Mouse (Mus musculus) midbrain, embryonic 13.5 days (tissue): ENCODE results near the gene Atrip. TPM values are rescaled to one million over a fixed set of nuclear protein-coding genes. Genes with fewer than 3 reads are reported as not detected.

Source experiments
- ATAC-seq: fragments of 200-750 bp; cut with Nextera tagmentation; 2 replicates; pipeline ENCODE4 v1.8.0; 2017; ENCODE audit warnings: mild to moderate bottlenecking, moderate TSS enrichment, moderate library complexity
- H3K27ac ChIP-seq: fragments of 300-500 bp; sonication (generic); 2 replicates; pipeline ENCODE4 v1.5.1; 2015; ENCODE audit warnings: inconsistent platforms, mild to moderate bottlenecking, moderate library complexity
- H3K27me3 ChIP-seq: fragments of 300-500 bp; sonication (generic); 2 replicates; pipeline ENCODE4 v1.6.1; 2015; ENCODE audit warnings: mild to moderate bottlenecking, inconsistent platforms
- H3K36me3 ChIP-seq: fragments of 300-500 bp; sonication (generic); 2 replicates; pipeline ENCODE4 v1.6.1; 2015; ENCODE audit warnings: mild to moderate bottlenecking, inconsistent platforms
- H3K4me1 ChIP-seq: fragments of 300-500 bp; sonication (generic); replicated peaks from 2 replicates; pipeline ENCODE4 v1.6.1; 2015; ENCODE audit warnings: inconsistent platforms
- H3K4me2 ChIP-seq: fragments of 300-500 bp; sonication (generic); replicated peaks from 2 replicates; pipeline ENCODE4 v1.6.1; 2015; ENCODE audit warnings: moderate library complexity, mild to moderate bottlenecking, inconsistent platforms
- H3K4me3 ChIP-seq: fragments of 300-500 bp; sonication (generic); replicated peaks from 2 replicates; pipeline ENCODE4 v1.5.1; 2015; ENCODE audit warnings: mild to moderate bottlenecking, inconsistent platforms
- H3K9ac ChIP-seq: fragments of 300-500 bp; sonication (generic); replicated peaks from 2 replicates; pipeline ENCODE4 v1.6.1; 2015; ENCODE audit warnings: mild to moderate bottlenecking, inconsistent platforms
- H3K9me3 ChIP-seq: fragments of 300-500 bp; sonication (generic); 2 replicates; pipeline ENCODE4 v1.6.1; 2016; ENCODE audit warnings: mild to moderate bottlenecking, inconsistent platforms
- WGBS: fragments of 180-500 bp; shearing (Covaris S2); methylation state at CpG from one replicate; pipeline ENCODE4 v1.1.7; 2015; 5-methylcytosine and 5-hydroxymethylcytosine counted together
- polyA plus RNA-seq: library from polyadenylated mRNA; unstranded; fragments of >200 nt; fragmentation: Nextera tagmentation; extraction: Ambion mirVana; gene quantifications from 2 replicates; pipeline ENCODE4 v1.2.1, GENCODE M21; 2015

Gene Atrip
- polyA plus RNA-seq, 1 experiment from 2014 or later = 31.0 TPM

- Histone ChIP-seq H3K4me2 (no peak overlapping the region), H3K27me3 (no peaks in the 10 kb centered on the region), H3K36me3 (peaks cover 100% of the 10 kb centered on the region), H3K9me3 (no peaks in the 10 kb centered on the region), H3K4me3 (no peak overlapping the region), H3K4me1 (no peaks in the 10 kb centered on the region), H3K27ac (no peak overlapping the region), H3K9ac (no peak overlapping the region)
- no peak for ATAC-seq
- WGBS = 95% methylated on average over 11 of the region's 11 CpGs
Measured at GRCm38 (mm10) chr9:109110240-109110639, 36.3 kb upstream of the Atrip start.

GRCm38 (mm10) chr9:109107341-109107740, 33.4 kb upstream of the Atrip start:
- H3K9me3 ChIP-seq = no peaks in the 10 kb centered on the region
- H3K4me3 ChIP-seq = no peak overlapping the region
- no peaks in the 10 kb centered on the region for H3K27me3 ChIP-seq
- H3K27ac ChIP-seq = no peak overlapping the region
- peaks cover 11% of the 10 kb centered on the region for H3K4me1 ChIP-seq
- ATAC-seq = no peak
- H3K4me2 ChIP-seq = no peak overlapping the region
- H3K36me3 ChIP-seq = peaks cover 100% of the 10 kb centered on the region
- 83% methylated on average over 6 of the region's 6 CpGs for WGBS
- H3K9ac ChIP-seq = no peak overlapping the region

GRCm38 (mm10) chr9:109105648-109106047, 31.7 kb upstream of the Atrip start:
- 98% methylated on average over 12 of the region's 12 CpGs for WGBS
- Histone ChIP-seq H3K9ac (no peak overlapping the region; the same call in 1 of the 2 replicates), H3K27ac (no peak overlapping the region), H3K4me3 (no peak overlapping the region), H3K27me3 (no peaks in the 10 kb centered on the region), H3K4me1 (peaks cover 14% of the 10 kb centered on the region), H3K4me2 (no peak overlapping the region), H3K9me3 (no peaks in the 10 kb centered on the region), H3K36me3 (peaks cover 100% of the 10 kb centered on the region)
- ATAC-seq = no peak

- Histone ChIP-seq H3K36me3 (peaks cover 100% of the 10 kb centered on the region), H3K27ac (no peak overlapping the region), H3K9me3 (no peaks in the 10 kb centered on the region), H3K4me1 (peaks cover 15% of the 10 kb centered on the region), H3K9ac (no peak overlapping the region), H3K4me2 (no peak overlapping the region), H3K27me3 (no peaks in the 10 kb centered on the region), H3K4me3 (no peak overlapping the region)
- ATAC-seq = peak; percentile 32; the same call in 1 of the 2 replicates
- WGBS = 82% methylated on average over 12 of the region's 12 CpGs
Measured at GRCm38 (mm10) chr9:109105011-109105410, 31.1 kb upstream of the Atrip start.

- 94% methylated on average over 9 of the region's 9 CpGs for WGBS
- H3K9ac ChIP-seq = peak overlapping the region; percentile 28; the same call in 1 of the 2 replicates
Measured at GRCm38 (mm10) chr9:109104083-109104482, 30.2 kb upstream of the Atrip start.

GRCm38 (mm10) chr9:109103250-109103649, 29.3 kb upstream of the Atrip start:
- Histone ChIP-seq H3K9ac (no peak overlapping the region), H3K4me1 (peaks cover 32% of the 10 kb centered on the region), H3K4me3 (no peak overlapping the region), H3K4me2 (no peak overlapping the region), H3K27ac (no peak overlapping the region), H3K36me3 (peaks cover 97% of the 10 kb centered on the region), H3K27me3 (no peaks in the 10 kb centered on the region), H3K9me3 (no peaks in the 10 kb centered on the region)
- no peak for ATAC-seq
- 81% methylated on average over 7 of the region's 7 CpGs for WGBS

More at GRCm38 (mm10) chr9:109104083-109104482, 30.2 kb upstream of the Atrip start:
- H3K4me2 ChIP-seq = no peak overlapping the region
- no peak overlapping the region for H3K4me3 ChIP-seq
- H3K27ac ChIP-seq = no peak overlapping the region
- peaks cover 100% of the 10 kb centered on the region for H3K36me3 ChIP-seq
- H3K27me3 ChIP-seq = no peaks in the 10 kb centered on the region
- H3K9me3 ChIP-seq = no peaks in the 10 kb centered on the region
- H3K4me1 ChIP-seq = peaks cover 24% of the 10 kb centered on the region
- no peak for ATAC-seq

- no peak overlapping the region for H3K4me2 ChIP-seq
- no peak overlapping the region for H3K4me3 ChIP-seq
- H3K27me3 ChIP-seq = no peaks in the 10 kb centered on the region
- H3K9me3 ChIP-seq = no peaks in the 10 kb centered on the region
- 92% methylated on average over 3 of the region's 3 CpGs for WGBS
- H3K9ac ChIP-seq = peak overlapping the region; percentile 19; the same call in 1 of the 2 replicates
- no peak for ATAC-seq
- no peak overlapping the region for H3K27ac ChIP-seq
- H3K4me1 ChIP-seq = peaks cover 39% of the 10 kb centered on the region
- peaks cover 90% of the 10 kb centered on the region for H3K36me3 ChIP-seq
Measured at GRCm38 (mm10) chr9:109102541-109102940, 28.6 kb upstream of the Atrip start.

- Histone ChIP-seq H3K9me3 (no peaks in the 10 kb centered on the region), H3K27me3 (no peaks in the 10 kb centered on the region), H3K4me2 (no peak overlapping the region), H3K27ac (no peak overlapping the region), H3K9ac (no peak overlapping the region), H3K4me1 (peaks cover 45% of the 10 kb centered on the region), H3K36me3 (peaks cover 84% of the 10 kb centered on the region), H3K4me3 (no peak overlapping the region)
- WGBS = 90% methylated on average over 5 of the region's 5 CpGs
- ATAC-seq = no peak
Measured at GRCm38 (mm10) chr9:109101933-109102445, 28.1 kb upstream of the Atrip start.

GRCm38 (mm10) chr9:109100307-109100928, 26.5 kb upstream of the Atrip start:
- Histone ChIP-seq H3K9ac (0 out of 2 replicates have a peak overlapping the region, but pooled peaks have one; percentile 20), H3K27ac (no peak overlapping the region), H3K4me2 (0 out of 2 replicates have a peak overlapping the region, but pooled peaks have one; percentile 3), H3K4me1 (peaks cover 53% of the 10 kb centered on the region), H3K9me3 (no peaks in the 10 kb centered on the region), H3K27me3 (no peaks in the 10 kb centered on the region), H3K4me3 (no peak overlapping the region), H3K36me3 (peaks cover 68% of the 10 kb centered on the region)
- 93% methylated on average over 20 of the region's 20 CpGs for WGBS
- no peak for ATAC-seq

GRCm38 (mm10) chr9:109098969-109099368, 25.0 kb upstream of the Atrip start:
- peak overlapping the region; percentile 93 for H3K9ac ChIP-seq

GRCm38 (mm10) chr9:109098366-109098765, 24.4 kb upstream of the Atrip start:
- WGBS = 91% methylated on average over 8 of the region's 8 CpGs
- H3K4me1 ChIP-seq = peaks cover 56% of the 10 kb centered on the region
- H3K9me3 ChIP-seq = no peaks in the 10 kb centered on the region
- H3K27ac ChIP-seq = peak overlapping the region; percentile 100
- no peak for ATAC-seq
- H3K36me3 ChIP-seq = peaks cover 48% of the 10 kb centered on the region
- H3K4me2 ChIP-seq = peak overlapping the region; percentile 99
- H3K27me3 ChIP-seq = no peaks in the 10 kb centered on the region
- H3K4me3 ChIP-seq = peak overlapping the region; percentile 73
- H3K9ac ChIP-seq = peak overlapping the region; percentile 93

More at GRCm38 (mm10) chr9:109098969-109099368, 25.0 kb upstream of the Atrip start:
- 55% methylated on average over 6 of the region's 6 CpGs for WGBS
- Histone ChIP-seq H3K4me3 (peak overlapping the region; percentile 73), H3K27ac (peak overlapping the region; percentile 100), H3K4me1 (peaks cover 52% of the 10 kb centered on the region), H3K36me3 (peaks cover 54% of the 10 kb centered on the region), H3K9me3 (no peaks in the 10 kb centered on the region), H3K27me3 (no peaks in the 10 kb centered on the region), H3K4me2 (peak overlapping the region; percentile 99)
- ATAC-seq = no peak

- H3K4me1 ChIP-seq = peaks cover 56% of the 10 kb centered on the region
- 0 out of 2 replicates have a peak, but pooled peaks have one; percentile 6 for ATAC-seq
- 56% methylated on average over 5 of the region's 5 CpGs for WGBS
Measured at GRCm38 (mm10) chr9:109097831-109098230, 23.9 kb upstream of the Atrip start.

More at GRCm38 (mm10) chr9:109097831-109098230, 23.9 kb upstream of the Atrip start:
- Histone ChIP-seq H3K36me3 (peaks cover 44% of the 10 kb centered on the region), H3K27ac (peak overlapping the region; percentile 100), H3K9ac (peak overlapping the region; percentile 93), H3K9me3 (no peaks in the 10 kb centered on the region), H3K27me3 (no peaks in the 10 kb centered on the region), H3K4me2 (peak overlapping the region; percentile 99), H3K4me3 (peak overlapping the region; percentile 73)
